Mouse (Mus musculus) hematopoietic stem cell, adult 5-6 weeks (primary cell): Measurements from ENCODE around the gene AW011738. TPM values are rescaled to one million over a fixed set of nuclear protein-coding genes. Genes with fewer than 3 reads are reported as not detected.

Experiments used
- ATAC-seq, 2 experiments: fragments of 125-278 bp in 1 of 2; replicated peaks in 1 of 2; 2 replicates each; pipeline ENCODE4 v1.8.0; 2016 to 2017; ENCODE audit warnings: inconsistent platforms in 2 of 2, mild to moderate bottlenecking in 2 of 2, moderate number of reproducible peaks in 2 of 2, low read depth in 1 of 2, moderate TSS enrichment in 1 of 2; ENCODE audit not compliant: low FRiP score in 2 of 2, poor library complexity in 2 of 2, severe bottlenecking in 2 of 2, insufficient read depth in 1 of 2, low TSS enrichment in 1 of 2
- total RNA-seq: library from RNA; stranded (forward); fragments of 172-1452, 232-1000 nt; gene quantifications from 2 replicates; pipeline ENCODE4 v1.2.3, GENCODE M21; 2017

The AW011738 gene
- total RNA-seq, 1 experiment from 2014 or later, result 2.6 TPM

DNA sequence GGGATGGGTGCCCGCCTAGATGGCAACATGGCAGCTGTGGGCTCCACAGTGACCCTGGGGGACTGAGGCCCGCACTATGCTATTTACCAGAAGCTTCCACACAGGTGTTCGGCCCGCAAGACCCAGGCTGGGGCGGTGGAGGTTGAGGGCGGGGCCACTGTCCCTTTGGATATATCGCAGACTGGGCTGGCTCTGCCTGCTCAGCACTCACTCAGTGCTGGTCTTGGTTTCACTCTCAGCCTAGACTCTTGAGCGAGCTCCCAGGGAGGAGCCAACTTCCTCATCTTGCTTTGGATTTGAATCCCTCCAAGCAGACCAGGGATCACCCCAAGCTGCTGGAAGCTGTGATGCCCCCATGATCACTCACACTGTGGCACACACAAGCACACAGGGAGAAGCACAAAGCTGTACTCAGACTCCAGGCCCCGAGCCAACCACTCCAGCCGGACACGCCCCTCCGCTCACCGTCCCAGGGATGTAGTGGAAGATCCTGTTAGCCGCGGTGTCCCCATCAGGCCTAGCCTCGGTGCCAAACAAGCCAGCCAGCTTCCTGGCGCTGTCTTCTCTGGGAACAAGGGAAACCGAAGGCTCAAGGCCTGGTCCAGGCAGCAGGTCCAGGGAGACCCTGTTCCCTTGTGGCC, 24.8 kb downstream of the AW011738 start:
- no peak for ATAC-seq

DNA sequence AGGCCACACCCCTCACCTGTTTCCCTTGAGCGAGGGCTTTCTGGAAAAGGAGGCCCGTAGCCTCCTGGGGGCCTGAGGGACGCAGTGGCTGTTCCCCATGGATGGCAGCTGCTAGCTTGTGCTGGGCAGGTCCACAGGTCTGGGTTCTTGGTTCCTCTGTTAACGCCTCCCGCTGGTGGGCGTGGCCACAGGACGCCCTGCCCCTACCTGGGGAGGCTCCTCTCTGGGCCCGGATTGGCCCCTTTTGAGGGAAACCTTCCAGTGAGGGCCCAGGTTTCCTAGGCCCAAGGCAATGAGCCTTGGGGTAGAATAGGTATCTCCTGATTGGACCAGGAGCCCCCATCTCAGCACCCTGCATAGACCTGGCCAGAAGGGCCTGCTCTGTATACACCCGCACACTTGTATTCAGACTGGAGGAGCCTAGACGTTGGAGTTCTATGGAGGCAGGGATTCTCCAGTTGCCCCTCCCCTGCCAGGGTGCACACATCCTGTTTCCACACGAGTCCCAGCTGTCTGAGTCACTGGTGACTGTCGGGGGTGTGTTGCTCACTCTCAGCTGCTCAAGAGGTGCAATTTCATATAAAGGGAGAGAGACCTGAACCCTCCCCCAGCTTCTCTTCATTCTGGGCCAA, 25.4 kb downstream of the AW011738 start:
- no peak; a peak in 1 of 4 replicates for ATAC-seq

DNA sequence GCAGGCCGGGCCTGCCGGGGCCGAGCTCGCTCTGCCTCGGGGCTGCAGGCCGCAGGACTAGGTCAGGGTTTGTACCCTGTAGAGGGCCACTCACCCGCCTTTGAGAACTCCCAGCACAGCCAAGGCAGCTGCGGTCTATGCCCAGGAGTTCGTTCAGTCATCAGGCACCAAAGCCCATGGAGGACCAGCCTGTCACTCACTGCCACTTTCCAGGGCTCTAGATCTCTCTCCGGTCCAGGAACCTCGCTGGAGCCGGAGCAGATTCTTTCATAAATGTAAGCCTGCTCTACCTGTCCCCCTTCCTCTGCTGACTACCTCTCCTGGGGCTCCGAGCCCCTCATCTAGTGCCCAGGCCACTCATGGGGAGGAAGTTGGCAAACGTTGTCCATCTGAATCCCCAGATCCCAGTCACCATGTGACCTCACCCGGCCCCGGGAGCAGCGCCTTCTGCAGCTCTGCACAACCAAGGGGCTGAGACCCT, 31.0 kb downstream of the AW011738 start:
- ATAC-seq, result no peak

DNA sequence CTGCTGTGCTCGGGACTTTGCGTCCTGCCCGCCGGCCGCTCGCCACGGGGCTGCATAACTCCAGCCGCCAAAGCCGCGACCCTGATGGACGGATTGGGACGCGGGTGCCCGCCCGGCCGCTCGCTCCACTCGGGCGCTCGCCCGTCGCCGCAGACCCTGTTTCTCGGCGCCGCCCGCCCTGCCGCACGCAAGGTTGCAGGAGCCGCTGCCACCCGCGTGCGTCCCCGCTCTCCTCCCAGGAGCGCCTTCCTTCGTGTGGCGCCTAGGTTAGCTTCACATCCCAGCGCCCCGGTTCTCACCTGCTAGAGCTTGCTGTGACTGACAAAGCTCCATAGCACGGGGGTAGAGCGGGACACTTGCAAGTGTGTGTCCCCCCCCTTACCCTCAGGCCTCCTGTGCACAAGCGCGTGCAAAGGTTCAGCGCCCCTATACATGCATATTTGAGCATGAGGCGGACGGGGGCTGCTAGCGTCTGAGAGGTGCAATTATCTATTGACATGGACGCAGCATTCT, 31.7 kb downstream of the AW011738 start, which contains the start of gene Plekhn1:
TSS of gene Plekhn1 (minus strand) at position 157 of the 513 bp plus-strand sequence.
- peak; percentile 16 to 38; a peak in 2 of 4 replicates for ATAC-seq

DNA sequence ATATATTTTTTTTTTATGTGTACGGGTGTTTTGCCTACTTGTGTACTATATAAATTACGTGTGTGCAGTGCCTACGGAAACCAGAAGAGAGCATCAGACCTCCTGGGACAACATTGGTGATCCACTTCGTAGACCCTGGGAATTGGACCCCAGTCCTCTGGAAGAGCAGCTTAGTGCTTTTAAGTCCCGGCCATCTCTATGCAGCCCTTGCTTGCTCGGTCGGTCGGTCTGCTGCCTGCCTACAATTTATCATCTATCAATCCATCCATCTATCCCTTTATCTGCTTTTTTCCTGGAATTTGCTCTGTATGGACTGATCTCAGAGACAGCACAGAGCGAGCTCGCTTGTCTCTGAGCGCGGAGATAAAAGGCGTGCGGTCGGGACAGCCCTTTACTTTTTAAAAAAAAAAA, 32.3 kb downstream of the AW011738 start:
- 0 out of 4 replicates have a peak, but pooled peaks of 1 of the 2 experiments have one; percentile 34 for ATAC-seq

DNA sequence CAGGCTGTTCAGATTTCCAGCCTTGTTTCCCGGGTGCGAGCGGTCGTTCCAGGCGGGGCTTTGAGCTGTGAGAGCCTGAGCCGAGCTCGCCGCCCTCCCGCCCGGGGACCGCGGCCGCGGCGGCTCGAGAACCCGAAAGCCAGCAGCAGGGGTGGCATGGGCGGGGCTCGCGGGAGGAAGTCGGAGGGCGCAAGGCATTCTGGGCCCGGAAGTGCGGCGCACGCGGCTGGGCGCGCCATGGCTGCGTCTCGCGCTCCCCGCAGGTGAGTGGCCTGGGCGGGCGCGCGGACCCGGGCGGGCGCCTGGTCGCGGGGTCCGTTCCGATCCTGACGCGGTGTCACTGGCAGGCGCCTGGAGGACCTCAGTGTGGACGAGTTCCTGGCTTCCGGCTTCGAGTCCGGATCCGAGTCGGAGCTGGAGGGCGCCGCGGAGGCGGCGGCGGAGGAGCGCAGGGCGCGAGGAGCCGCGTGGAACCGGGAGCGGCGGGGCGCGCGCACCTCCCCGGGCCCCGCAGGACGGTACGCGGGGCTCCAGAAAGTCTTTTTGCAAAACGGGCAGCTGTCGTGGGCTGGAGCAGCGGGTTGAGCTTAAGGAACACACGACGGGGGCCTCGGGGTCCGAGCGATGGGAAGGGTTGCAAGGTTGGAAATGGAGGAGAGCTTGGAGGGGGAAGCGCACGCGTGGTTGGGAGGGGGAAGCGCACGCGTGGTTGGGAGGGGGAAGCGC, 32.9 kb downstream of the AW011738 start, which contains the start of gene Noc2l:
TSS of gene Noc2l (plus strand) at position 203 of the 726 bp plus-strand sequence.
- peak; percentile 73 to 78 for ATAC-seq

DNA sequence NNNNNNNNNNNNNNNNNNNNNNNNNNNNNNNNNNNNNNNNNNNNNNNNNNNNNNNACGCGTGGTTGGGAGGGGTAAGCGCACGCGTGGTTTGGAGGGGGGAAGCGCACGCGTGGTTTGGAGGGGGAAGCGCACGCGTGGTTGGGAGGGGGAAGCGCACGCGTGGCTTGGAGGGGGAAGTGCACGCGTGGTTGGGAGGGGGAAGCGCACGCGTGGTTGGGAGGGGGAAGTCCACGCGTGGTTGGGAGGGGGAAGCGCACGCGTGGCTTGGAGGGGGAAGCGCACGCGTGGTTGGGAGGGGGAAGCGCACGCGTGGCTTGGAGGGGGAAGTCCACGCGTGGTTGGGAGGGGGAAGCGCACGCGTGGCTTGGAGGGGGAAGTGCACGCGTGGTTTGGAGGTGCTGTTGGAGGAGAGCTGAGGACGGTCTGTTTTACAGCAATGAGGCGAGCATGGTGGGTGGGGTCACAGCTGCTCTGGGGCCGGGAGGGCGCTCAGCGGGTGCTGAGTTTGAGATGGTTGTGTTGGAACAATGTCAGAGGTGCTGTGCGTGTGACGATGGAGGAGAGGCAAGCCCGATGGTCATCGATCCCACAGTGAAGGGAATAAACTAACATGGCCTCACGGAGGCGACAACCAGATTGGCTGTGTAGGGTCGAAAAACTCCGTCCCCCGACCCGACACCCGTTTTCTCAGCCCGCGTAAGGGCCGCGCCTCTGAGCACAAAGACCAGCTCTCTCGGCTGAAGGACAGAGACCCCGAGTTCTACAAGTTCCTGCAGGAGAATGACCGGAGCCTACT, 33.7 kb downstream of the AW011738 start:
- ATAC-seq, result no peak; a peak in 1 of 4 replicates

DNA sequence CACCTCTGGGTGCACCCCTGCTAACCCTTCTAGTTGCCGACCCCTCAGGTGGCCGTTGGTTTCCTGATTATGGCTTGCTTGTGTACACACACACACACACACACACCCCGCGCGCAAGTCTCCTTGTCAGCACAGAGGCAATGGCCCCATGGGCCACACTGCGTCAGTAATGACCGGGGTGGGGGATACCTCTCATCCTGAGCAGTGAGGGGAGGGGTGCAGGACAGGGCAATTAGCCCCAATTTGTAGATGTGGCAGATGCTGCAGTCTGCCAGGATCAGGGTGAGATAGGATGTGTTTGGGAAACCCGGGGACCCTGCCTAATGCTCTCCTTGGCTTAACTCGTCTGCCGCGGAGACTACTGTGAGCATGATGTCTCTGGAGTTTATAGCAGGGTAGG, 46.5 kb downstream of the AW011738 start:
- no peak for ATAC-seq

DNA sequence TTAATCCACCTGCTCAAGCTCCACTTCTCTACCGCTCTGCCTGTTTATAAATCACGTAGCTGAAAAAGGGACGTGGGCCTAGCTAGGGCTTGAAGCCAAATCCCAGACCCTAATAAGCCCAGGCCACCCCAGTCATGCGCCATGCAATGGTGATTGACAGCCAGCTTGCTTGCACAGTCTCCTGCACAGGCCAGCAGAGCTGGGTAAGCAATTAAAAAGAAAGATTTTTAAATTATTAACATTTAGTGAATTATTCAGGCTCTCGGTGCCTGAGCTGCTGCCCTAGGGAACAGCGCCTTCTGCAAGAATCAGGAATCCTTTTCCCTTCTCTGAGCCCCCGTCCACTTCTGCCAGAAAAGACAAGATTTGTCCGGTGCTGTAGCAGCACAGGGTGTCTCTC, 48.0 kb downstream of the AW011738 start:
- ATAC-seq, result no peak

DNA sequence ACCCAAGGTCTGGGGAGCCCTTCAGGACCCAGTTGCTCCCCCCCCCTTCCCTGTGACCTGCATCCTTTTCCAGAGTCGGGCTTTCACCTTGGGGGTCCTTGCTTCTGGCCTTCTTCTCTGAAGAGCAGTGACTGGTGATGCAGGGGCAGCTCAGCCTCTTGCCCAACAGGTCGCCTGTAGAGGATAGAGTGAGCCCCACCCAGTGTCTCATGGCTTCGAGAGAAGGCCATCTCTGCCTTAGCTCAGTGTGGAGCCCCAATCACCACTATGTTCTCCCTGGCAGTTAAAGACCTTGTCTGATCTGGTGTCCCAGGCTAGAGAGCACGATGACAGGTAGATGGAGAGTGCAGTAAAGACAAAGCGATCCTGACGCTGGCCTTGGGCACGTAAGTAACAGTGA, 49.0 kb downstream of the AW011738 start:
- ATAC-seq, result no peak

DNA sequence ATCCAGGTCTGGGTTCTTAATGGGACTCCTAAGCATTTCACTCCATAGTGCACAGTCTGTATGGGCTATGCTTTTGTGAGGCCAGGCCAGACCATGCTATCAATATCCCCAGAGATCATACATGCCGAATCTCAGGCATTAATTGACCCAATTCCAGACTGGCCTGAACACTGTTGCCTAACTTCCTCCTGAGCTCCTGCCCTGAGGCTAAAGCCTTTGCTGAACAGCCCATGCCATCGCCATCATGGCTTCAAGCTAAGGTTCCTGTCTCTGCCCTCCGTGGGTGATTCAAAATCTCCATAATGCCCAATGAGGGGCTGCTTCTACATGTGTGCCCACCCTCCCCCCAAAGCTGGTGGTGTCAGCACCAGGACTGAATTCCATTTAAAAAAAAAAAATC, 49.5 kb downstream of the AW011738 start:
- ATAC-seq, result 0 out of 4 replicates have a peak, but pooled peaks of 1 of the 2 experiments have one; percentile 3

DNA sequence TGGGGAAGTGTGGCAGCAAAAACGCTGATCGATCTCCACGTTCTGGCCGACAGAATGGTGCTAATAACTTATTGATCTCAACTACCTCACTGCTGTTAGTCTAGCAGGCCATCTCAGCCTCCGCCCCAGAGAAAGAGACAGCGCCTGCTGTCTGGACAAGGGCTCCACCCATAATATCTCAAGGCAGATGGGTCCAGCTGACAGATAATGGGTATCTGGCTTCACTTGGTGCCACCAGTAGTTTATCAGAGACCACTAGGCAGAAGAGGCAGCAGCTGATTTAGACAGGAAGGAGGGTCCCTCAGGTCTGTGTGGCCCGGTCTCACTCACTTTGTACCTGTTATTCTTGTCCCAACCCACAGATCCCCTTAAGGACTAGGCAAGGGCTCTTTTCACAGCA, 49.9 kb downstream of the AW011738 start:
- peak in 1 of 2 experiments; percentile 5; a peak in 1 of 4 replicates for ATAC-seq

DNA sequence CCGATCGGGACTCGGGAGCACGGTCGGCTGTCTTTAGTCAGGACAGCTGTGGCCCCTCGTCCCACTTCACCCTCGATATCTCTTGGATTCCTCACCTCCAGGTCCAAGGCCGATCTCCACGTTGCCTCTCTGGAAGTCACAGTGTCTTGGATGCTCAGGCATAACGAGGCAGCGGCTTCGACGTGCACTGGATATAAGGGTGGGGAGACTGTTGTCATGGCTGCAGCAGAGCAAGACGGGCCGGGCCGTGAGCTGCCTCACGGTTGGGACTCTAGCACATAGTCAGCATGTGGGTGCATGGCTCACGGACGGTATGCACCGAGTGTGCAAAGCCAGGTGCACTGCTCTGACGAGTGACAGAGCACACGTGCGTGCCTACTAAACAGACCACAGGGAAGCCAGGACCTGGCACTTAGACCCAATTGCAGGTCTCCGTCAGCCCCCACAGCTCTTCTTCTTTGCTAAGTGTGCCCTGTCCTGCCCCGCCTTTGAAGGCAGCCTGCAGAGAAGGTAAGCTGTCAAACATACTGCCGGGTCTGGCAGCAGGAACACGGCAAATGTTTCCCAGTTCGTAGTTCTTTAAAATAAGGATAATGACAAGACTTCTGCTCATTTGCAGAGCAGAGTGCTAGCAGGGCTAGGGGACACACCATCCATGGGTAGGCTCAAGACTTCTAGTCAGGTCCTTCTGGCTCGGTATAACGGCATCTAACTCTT, 51.4 kb downstream of the AW011738 start:
- peak; percentile 28 to 38; a peak in 3 of 4 replicates for ATAC-seq
